Mouse (Mus musculus): ENCODE measurements around the gene Alg14.

The Alg14 gene

DNA sequence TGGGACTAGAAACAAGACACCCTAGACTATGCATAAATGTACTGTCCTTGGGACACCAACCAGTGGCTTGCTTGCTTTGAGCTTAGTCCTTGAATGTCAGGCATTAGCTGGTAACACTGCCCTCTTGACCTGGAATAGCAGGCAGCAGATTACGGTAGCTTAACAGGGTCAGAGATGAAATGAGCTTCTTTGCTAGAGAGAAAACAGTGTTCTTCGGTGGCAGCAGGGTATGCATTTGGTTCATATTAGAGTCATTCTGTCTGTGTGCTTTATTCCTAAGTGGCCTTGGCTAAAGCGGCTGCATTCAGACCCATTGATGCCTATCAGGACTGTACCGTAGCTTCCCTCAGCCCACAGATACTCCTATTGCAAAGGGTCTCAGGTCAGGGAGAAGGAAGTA, 72.8 kb downstream of the Alg14 start:
- DNase-seq (ENCODE audit: low spot score in 2 of 2) = no peak

DNA sequence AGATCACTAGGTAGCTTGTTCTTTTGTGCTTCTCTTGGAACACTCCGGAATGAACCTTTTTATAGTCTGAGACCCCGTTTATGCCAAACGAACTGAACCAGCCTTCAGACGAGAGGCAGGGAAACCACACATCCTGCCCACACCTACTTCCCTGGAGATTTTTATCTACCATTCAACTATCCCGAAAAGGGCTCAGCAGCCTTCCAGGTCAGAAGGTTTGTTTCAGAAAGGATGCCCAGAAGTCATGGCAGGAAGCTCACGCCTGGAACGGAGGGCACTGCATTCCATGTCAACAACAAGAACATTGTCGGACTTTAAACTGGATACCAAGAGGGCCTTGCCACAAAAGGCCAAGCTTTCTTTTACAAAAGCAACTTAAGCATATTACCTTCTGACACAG, 73.6 kb downstream of the Alg14 start:
- no peak for DNase-seq (ENCODE audit: low spot score in 2 of 2)

GRCm38 (mm10) chr3:121368616-121369015, 77.0 kb downstream of the Alg14 start:
- no peak for DNase-seq (ENCODE audit: low spot score in 2 of 2)

GRCm38 (mm10) chr3:121369517-121369916, 77.9 kb downstream of the Alg14 start:
- peak; percentile 32 to 38 for DNase-seq (ENCODE audit: low spot score in 2 of 2)

DNA sequence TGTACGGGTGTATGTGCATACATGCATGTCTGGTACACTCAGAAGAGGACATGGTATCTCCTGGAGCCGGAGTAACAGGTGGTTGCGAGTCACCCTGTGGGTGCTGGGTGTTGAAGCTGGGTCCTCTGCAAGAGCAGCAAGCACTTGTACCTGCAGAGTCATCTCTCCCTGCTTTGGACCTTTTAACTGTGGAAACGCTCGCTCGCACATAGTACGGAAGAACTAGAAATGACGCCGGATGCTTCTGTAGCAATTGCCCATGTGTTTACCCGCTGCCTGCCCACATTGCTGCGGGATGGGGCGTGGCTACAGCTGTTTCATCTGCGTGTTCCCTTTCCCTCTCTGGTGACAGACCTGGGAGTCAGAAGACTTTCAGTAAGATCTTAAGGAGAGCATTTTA, 78.7 kb downstream of the Alg14 start:
- peak; percentile 63 to 65 for DNase-seq (ENCODE audit: low spot score in 2 of 2)

DNA sequence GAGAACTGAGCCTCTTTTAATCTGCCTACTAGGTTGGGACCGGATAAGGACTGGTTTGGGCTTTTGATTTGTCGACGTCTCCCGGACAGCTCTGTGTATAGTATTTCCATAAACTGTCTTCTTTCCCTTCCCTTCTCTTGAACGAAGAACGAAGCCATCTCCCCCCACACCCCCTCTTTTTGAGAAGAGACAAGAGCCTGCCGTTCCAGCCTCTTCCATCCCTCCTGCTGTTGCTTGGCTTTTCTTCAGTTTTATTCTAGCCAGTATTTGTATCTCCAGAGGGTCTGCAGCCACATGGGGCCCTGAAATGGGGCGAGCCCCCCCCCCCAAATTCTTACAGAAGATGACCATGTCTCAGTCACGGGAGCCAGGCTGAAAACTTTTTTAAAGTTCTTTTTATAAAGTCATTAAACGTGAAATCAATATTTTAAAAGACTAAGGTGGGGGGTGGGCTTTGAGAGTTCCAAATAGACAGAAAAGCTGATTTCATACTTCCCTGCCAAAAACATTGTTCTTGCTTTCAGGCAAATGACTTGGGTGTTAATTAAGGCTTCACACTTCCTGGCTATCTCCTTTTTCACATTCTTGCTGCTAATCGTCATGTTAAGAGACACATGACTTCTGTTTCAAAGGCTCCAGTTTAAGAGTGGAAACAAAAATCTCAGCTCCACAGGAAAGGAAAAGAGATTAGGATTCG, 79.4 kb downstream of the Alg14 start:
- DNase-seq (ENCODE audit: low spot score in 2 of 2) = no peak

- no peak for DNase-seq (ENCODE audit: low spot score in 2 of 2)
Observed at GRCm38 (mm10) chr3:121371527-121372220, 80.1 kb downstream of the Alg14 start.

DNA sequence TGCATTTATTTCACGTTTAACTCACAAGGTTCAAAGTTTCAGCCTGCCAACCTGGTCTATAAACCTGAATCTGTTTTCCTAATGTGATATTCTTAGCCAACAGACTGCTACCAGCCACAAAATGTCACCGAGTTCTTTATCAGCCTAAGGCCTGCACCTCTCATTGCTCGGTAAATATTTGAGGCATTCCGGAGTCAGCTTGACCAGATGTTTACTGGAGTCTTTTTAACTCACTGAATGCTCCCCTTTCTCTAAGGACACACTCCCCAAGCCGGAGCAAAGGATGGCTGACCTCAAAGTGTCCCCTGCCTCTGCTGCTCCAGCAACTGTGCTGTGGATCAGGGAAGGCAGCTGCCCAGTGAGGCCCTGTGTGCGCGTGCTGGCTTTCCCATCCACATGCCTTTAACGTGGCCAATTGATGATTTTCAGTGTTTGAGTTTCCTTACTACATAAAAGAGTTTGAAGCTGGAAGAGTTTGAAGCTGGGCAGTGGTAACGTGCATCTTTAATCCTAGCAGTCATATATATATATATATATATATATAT, 82.4 kb downstream of the Alg14 start:
- DNase-seq (ENCODE audit: low spot score in 2 of 2) = no peak

- no peak for DNase-seq (ENCODE audit: low spot score in 2 of 2)
Observed at GRCm38 (mm10) chr3:121375541-121376129, 84.1 kb downstream of the Alg14 start.

DNA sequence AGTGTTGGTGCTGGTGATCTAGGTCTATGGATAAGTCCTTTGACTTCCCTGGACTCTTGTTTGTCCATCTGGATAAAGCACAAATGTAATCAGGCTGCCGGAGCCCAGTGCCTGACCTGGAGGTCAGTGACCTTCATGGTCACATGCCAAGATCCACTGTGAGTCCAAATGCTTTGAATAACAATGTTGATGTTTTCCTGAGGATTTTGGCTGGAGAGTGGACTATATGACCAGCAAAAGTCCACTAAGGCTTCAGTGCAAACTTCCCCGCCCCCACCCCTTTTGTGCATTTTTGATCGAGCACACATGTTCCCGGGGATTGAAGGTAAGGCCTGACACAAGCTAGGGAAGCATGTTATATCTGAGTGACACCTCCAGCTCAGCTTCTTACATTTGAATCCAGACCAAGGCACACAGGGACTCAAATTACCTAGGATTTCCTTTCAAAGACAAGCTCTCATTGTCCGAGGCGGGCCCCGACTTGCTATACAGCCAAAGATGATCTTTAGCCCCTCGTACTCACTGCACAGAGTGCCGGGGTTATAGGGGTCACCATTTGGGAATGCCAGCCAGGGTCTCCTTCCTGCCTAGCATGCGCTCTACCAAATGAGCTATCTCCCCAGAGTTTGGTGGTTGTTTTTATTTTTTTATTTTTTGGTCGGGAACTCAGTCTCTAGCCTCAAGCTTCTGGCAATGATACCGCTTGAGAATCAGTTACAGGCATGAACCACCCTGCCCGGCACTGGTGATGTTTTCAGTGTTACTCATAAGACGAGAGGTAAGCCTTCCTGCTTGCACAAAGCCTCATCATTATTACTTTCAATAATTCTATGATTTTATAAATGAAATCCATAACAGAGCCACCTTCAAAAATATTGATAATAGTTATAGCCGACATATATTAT, 87.4 kb downstream of the Alg14 start:
- no peak for DNase-seq (ENCODE audit: low spot score in 2 of 2)

- no peak for DNase-seq (ENCODE audit: low spot score in 2 of 2)
Observed at GRCm38 (mm10) chr3:121379699-121380098, 88.1 kb downstream of the Alg14 start.

GRCm38 (mm10) chr3:121387471-121388009, 96.0 kb downstream of the Alg14 start:
- no peak for DNase-seq (ENCODE audit: low spot score in 2 of 2)

DNA sequence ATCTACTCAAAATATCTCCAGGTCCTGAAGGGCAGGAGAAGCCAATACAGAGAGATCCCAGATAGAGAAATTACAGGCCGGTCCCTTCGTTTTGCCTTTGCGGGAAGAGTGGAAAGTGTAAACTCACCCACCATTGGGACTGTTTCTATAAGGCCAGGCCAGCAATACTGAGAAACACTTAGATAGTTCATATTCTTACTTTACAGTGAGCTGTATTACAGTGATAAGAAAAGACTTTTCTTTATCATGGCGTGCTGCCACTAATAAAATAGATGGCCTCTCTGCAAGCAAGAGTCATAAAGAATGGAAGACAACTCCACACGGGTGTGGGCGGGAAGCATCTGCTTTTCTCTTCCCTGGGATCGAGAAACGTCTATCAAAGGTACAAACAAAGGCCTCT, 97.8 kb downstream of the Alg14 start:
- DNase-seq (ENCODE audit: low spot score in 2 of 2) = no peak

GRCm38 (mm10) chr3:121389860-121390530, 98.4 kb downstream of the Alg14 start:
- no peak for DNase-seq (ENCODE audit: low spot score in 2 of 2)

- no peak for DNase-seq (ENCODE audit: low spot score in 2 of 2)
Observed at GRCm38 (mm10) chr3:121390724-121391123, 99.2 kb downstream of the Alg14 start.

DNA sequence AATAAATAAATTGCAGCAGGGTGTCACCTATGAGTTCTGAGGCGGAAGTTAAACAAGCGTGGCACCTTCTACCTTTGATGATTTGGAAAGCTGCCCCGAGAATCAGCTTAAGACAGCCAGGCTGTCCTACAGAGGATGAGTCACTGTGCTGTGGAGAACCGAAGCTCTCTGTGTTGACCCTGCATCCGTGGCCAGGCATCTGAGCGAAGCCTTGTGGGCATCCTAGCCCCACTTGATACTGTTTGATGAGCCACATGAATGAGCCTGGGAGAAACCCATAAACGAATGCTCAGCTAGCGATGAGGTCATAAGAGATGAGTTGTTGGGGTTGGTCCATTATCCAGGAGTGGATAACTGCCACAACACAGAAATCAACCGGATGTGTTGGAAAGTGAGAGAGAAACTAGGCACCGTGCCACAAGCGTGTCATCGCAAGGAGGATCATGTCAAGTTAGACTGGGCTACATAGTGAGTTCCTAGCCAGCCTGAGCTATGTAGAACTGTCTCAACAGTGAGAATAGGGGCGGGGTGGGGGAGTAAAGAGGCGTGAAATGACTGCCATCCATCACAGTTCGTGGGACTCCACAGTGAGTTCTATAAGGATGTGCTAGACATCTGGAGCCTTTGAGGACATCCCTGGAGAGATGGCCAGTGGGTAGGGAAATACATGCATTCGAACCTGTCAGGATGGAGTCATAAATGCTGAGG, 104.2 kb downstream of the Alg14 start:
- DNase-seq (ENCODE audit: low spot score in 2 of 2) = no peak

- DNase-seq (ENCODE audit: low spot score in 2 of 2) = no peak
Observed at GRCm38 (mm10) chr3:121396561-121396960, 105.0 kb downstream of the Alg14 start.

DNA sequence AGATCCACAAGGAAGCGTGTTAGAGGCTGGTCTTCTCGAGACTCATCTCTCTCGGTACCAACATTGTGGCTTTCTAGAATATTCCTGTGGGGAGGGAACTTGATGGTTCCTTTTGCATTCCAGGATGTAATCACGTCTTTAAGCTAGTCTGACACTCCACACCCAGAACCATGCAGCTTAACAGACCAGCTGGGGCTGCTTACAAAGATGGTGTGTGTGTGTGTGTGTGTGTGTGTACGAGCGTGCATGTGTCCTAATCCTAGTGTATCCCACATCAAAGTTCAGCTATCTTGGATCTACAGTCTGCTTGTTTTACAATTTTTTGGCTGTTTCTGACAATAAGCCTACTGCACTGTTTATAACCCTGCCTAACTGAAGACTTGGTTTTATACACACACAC, 105.4 kb downstream of the Alg14 start:
- DNase-seq (ENCODE audit: low spot score in 2 of 2) = no peak

DNA sequence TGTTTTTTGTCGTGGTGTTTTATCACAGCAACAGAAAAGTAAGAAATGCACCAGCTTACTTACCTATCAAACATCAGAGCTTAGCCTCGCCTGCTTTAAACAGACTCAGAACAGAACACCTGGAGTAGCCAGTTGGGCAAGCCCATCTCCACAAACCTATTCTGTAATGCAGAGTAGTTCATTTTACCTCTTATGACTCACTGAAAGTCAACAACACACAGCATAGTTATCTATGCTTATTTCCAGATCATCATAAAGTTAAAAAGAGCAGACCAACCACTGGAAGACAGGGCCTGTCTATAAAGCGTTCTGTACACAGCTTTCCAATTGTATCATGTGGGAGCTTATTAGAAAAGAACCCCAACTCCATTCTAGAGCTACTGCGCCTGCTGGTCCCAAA, 109.8 kb downstream of the Alg14 start:
- no peak for DNase-seq (ENCODE audit: low spot score in 2 of 2)

- no peak for DNase-seq (ENCODE audit: low spot score in 2 of 2)
Observed at GRCm38 (mm10) chr3:121402096-121402495, 110.5 kb downstream of the Alg14 start.
